Mouse (Mus musculus): ENCODE data around the gene Xlr5b. TPM values are rescaled to one million over a fixed set of nuclear protein-coding genes. Genes with fewer than 3 reads are reported as not detected.
"Not testable (repeated sequence)": the region's sequence is repeated elsewhere in the genome, so short reads cannot be mapped to it uniquely, and the experiment has no call there.

Xlr5b gene
- not detected in 2 replicates for polyA plus RNA-seq (2015; fragmentation: Nextera tagmentation; extraction: Ambion mirVana)

GRCm38 (mm10) chrX:73148496-73148895, at the start of gene Xlr5b:
Xlr5b (plus strand) TSS chrX:73148796.
- not testable (repeated sequence) for H3K4me3 ChIP-seq; H3K4me2 ChIP-seq; H3K27ac ChIP-seq; H3K4me1 ChIP-seq (replicated peaks); H3K9me3 ChIP-seq; ATAC-seq (ENCODE audit: low FRiP score); H3K9ac ChIP-seq; H3K27me3 ChIP-seq; H3K36me3 ChIP-seq
- no CpG with 5 or more reads among the region's 20 CpGs for WGBS

DNA sequence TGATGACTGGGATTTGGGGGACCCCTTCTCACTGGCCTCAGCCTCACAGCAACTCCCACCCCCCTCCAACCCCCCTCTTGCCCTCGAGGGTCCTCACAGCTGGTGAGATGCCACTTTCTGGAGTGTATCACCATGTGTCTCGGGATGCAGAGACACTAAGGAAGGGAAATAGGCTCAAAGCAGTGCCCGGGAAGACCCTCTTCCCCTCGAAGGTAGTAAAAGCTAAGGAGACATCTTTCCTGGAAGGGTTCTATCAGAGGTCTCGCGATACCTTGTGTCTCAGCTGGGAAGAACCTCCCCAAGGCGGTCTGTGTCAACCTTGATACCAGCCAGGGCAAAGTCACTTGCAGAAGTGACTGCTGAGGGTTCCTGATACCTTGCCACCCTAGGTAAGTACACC, 31.8 kb upstream of the Xlr5b start, which contains the start of gene Gm14685:
Gene Gm14685 (plus strand): TSS at position 301 of the 400 bp plus-strand sequence.
- H3K9ac ChIP-seq; H3K27me3 ChIP-seq; H3K4me1 ChIP-seq (replicated peaks); ATAC-seq (ENCODE audit: low FRiP score); H3K36me3 ChIP-seq; H3K27ac ChIP-seq; H3K4me3 ChIP-seq; H3K9me3 ChIP-seq; H3K4me2 ChIP-seq: not testable (repeated sequence)
- no CpG with 5 or more reads among the region's 7 CpGs for WGBS

- not testable (repeated sequence) for H3K4me3 ChIP-seq
- no CpG with 5 or more reads among the region's 12 CpGs for WGBS
Measured at GRCm38 (mm10) chrX:73122859-73123829, 25.5 kb upstream of the Xlr5b start.

GRCm38 (mm10) chrX:73143218-73143618, 5.4 kb upstream of the Xlr5b start:
- not testable (repeated sequence) for H3K36me3 ChIP-seq; H3K4me3 ChIP-seq; H3K27me3 ChIP-seq; H3K9me3 ChIP-seq; H3K4me2 ChIP-seq; H3K9ac ChIP-seq; H3K27ac ChIP-seq; H3K4me1 ChIP-seq (replicated peaks)
- WGBS = no CpG with 5 or more reads among the region's 7 CpGs
- ATAC-seq (ENCODE audit: low FRiP score) = peak; percentile 83

More at GRCm38 (mm10) chrX:73122859-73123829, 25.5 kb upstream of the Xlr5b start:
- H3K27me3 ChIP-seq; H3K9me3 ChIP-seq; H3K9ac ChIP-seq; H3K36me3 ChIP-seq; H3K4me1 ChIP-seq (replicated peaks); H3K27ac ChIP-seq; H3K4me2 ChIP-seq: not testable (repeated sequence)
- peak; percentile 77 for ATAC-seq (ENCODE audit: low FRiP score)

- no CpG with 5 or more reads among the region's 7 CpGs for WGBS
- H3K4me2 ChIP-seq; H3K4me1 ChIP-seq (replicated peaks): not testable (repeated sequence)
Measured at GRCm38 (mm10) chrX:73149350-73149749, 754 bp downstream of the Xlr5b start, which contains the start of gene DXBay18. DXBay18 (minus strand) TSS chrX:73149450.

DNA sequence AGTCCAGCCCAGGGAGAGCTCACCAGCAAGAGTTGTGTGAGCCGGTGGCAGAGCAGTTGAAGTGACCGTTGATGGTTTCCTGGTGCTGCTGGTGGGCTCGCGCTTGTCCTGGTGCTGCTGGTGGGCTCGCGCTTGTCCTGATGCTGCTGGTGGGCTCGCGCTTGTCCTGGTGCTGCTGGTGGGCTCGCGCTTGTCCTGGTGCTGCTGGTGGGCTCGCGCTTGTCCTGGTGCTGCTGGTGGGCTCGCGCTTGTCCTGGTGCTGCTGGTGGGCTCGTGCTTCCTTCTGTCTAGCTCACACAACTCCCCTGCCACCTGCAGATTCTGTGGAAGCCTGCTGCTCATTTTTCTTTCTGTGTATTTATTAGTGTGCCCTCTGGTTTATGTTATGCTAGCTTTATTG, 28.3 kb downstream of the Xlr5b start, which contains the start of gene Spin2d:
Gene Spin2d (minus strand): TSS at position 101 of the 400 bp plus-strand sequence.
- H3K9me3 ChIP-seq; H3K27ac ChIP-seq; H3K4me2 ChIP-seq; H3K9ac ChIP-seq; H3K27me3 ChIP-seq; H3K36me3 ChIP-seq; ATAC-seq (ENCODE audit: low FRiP score); H3K4me1 ChIP-seq (replicated peaks); H3K4me3 ChIP-seq: not testable (repeated sequence)
- 92% methylated on average over 6 of the region's 15 CpGs for WGBS

More at GRCm38 (mm10) chrX:73149350-73149749, 754 bp downstream of the Xlr5b start, which contains the start of gene DXBay18:
- ATAC-seq (ENCODE audit: low FRiP score); H3K27ac ChIP-seq; H3K9ac ChIP-seq; H3K9me3 ChIP-seq; H3K27me3 ChIP-seq; H3K36me3 ChIP-seq; H3K4me3 ChIP-seq: not testable (repeated sequence)

- H3K4me3 ChIP-seq; H3K9me3 ChIP-seq; H3K4me1 ChIP-seq (replicated peaks); H3K27ac ChIP-seq; H3K36me3 ChIP-seq; H3K27me3 ChIP-seq; H3K9ac ChIP-seq; H3K4me2 ChIP-seq: not testable (repeated sequence)
- ATAC-seq (ENCODE audit: low FRiP score) = peak; percentile 69
- 80% methylated on average over 12 of the region's 12 CpGs for WGBS
Measured at GRCm38 (mm10) chrX:73191934-73192333, 43.3 kb downstream of the Xlr5b start, which contains the start of gene Xlr3b. Xlr3b (plus strand) TSS chrX:73192207.

Other genes with a start within 250 kb of the Xlr5b start
- 88.2 and 93.0 TPM in 2 replicates for gene Cetn2, start 230.4 kb upstream of the Xlr5b start, polyA plus RNA-seq (2015; fragmentation: Nextera tagmentation; extraction: Ambion mirVana)
- 41.9 and 44.4 TPM in 2 replicates for gene Nsdhl, start 230.2 kb upstream of the Xlr5b start, polyA plus RNA-seq (2015; fragmentation: Nextera tagmentation; extraction: Ambion mirVana)
- gene Zfp185, start 161.5 kb upstream of the Xlr5b start, polyA plus RNA-seq (2015; fragmentation: Nextera tagmentation; extraction: Ambion mirVana) = 0.96 and 1.5 TPM in 2 replicates
- gene Pnma5, start 111.7 kb upstream of the Xlr5b start, polyA plus RNA-seq (2015; fragmentation: Nextera tagmentation; extraction: Ambion mirVana) = not detected in 2 replicates
- gene Pnma3, start 84.0 kb upstream of the Xlr5b start, polyA plus RNA-seq (2015; fragmentation: Nextera tagmentation; extraction: Ambion mirVana) = 2.3 and 3.0 TPM in 2 replicates
- gene Xlr4a, start 66.3 kb upstream of the Xlr5b start, polyA plus RNA-seq (2015; fragmentation: Nextera tagmentation; extraction: Ambion mirVana) = 0.29 and 0.62 TPM in 2 replicates
- 3.5 and 5.1 TPM in 2 replicates for gene Xlr3a, start 51.7 kb upstream of the Xlr5b start, polyA plus RNA-seq (2015; fragmentation: Nextera tagmentation; extraction: Ambion mirVana)
- 0.28 and 0.51 TPM in 2 replicates for gene Gm14685, start 31.7 kb upstream of the Xlr5b start, polyA plus RNA-seq (2015; fragmentation: Nextera tagmentation; extraction: Ambion mirVana)
- gene DXBay18, start 654 bp downstream of the Xlr5b start, polyA plus RNA-seq (2015; fragmentation: Nextera tagmentation; extraction: Ambion mirVana) = 0.21 and 0.44 TPM in 2 replicates
- gene Spin2d, start 28.2 kb downstream of the Xlr5b start, polyA plus RNA-seq (2015; fragmentation: Nextera tagmentation; extraction: Ambion mirVana) = not detected in 2 replicates
- 18.9 and 23.1 TPM in 2 replicates for gene Xlr3b, start 43.4 kb downstream of the Xlr5b start, polyA plus RNA-seq (2015; fragmentation: Nextera tagmentation; extraction: Ambion mirVana)
- 0.44 and 1.1 TPM in 2 replicates for gene Xlr4b, start 65.5 kb downstream of the Xlr5b start, polyA plus RNA-seq (2015; fragmentation: Nextera tagmentation; extraction: Ambion mirVana)
- 33.2 and 35.2 TPM in 2 replicates for gene F8a, start 79.5 kb downstream of the Xlr5b start, polyA plus RNA-seq (2015; fragmentation: Nextera tagmentation; extraction: Ambion mirVana)
- gene Xlr4c, start 94.3 kb downstream of the Xlr5b start, polyA plus RNA-seq (2015; fragmentation: Nextera tagmentation; extraction: Ambion mirVana) = 0.30 and 0.79 TPM in 2 replicates
- 0.32 and 0.96 TPM in 2 replicates for gene Xlr3c, start 116.6 kb downstream of the Xlr5b start, polyA plus RNA-seq (2015; fragmentation: Nextera tagmentation; extraction: Ambion mirVana)
- gene Xlr5a, start 144.2 kb downstream of the Xlr5b start, polyA plus RNA-seq (2015; fragmentation: Nextera tagmentation; extraction: Ambion mirVana) = not detected in 2 replicates
- gene Xlr5c, start 144.2 kb downstream of the Xlr5b start, polyA plus RNA-seq (2015; fragmentation: Nextera tagmentation; extraction: Ambion mirVana) = not detected in 2 replicates
- gene Gm45015, start 188.0 kb downstream of the Xlr5b start, polyA plus RNA-seq (2015; fragmentation: Nextera tagmentation; extraction: Ambion mirVana) = not detected in 2 replicates
- 10.6 and 10.9 TPM in 2 replicates for gene Zfp275, start 193.8 kb downstream of the Xlr5b start, polyA plus RNA-seq (2015; fragmentation: Nextera tagmentation; extraction: Ambion mirVana)
- not detected in 2 replicates for gene Gm18336, start 249.9 kb downstream of the Xlr5b start, polyA plus RNA-seq (2015; fragmentation: Nextera tagmentation; extraction: Ambion mirVana)